Mouse (Mus musculus) monocyte, adult 2 months (primary cell): ENCODE data around the gene Btbd11.

Experiments
- DNase-seq, 2 experiments: peaks; one replicate each; pipeline ENCODE4 v3.0.0; 2022; ENCODE audit warnings: low spot score in 2 of 2, low read depth in 1 of 2

Btbd11 gene

GRCm38 (mm10) chr10:85518111-85518409 is 131.4 kb downstream of the Btbd11 start:
- no peak for DNase-seq

- DNase-seq, result no peak
Observed at GRCm38 (mm10) chr10:85522220-85522760, 135.7 kb downstream of the Btbd11 start.

GRCm38 (mm10) chr10:85525267-85526015 is 138.8 kb downstream of the Btbd11 start:
- no peak for DNase-seq

GRCm38 (mm10) chr10:85526657-85527056 is 140.0 kb downstream of the Btbd11 start:
- no peak for DNase-seq

- no peak for DNase-seq
Observed at GRCm38 (mm10) chr10:85527722-85528121, 141.1 kb downstream of the Btbd11 start.

- no peak for DNase-seq
Observed at GRCm38 (mm10) chr10:85533192-85533710, 146.6 kb downstream of the Btbd11 start.

GRCm38 (mm10) chr10:85538051-85538753 is 151.6 kb downstream of the Btbd11 start:
- no peak for DNase-seq

- DNase-seq, result no peak
Observed at GRCm38 (mm10) chr10:85539510-85540120, 153.0 kb downstream of the Btbd11 start.

GRCm38 (mm10) chr10:85540311-85541093 is 153.9 kb downstream of the Btbd11 start:
- no peak for DNase-seq

GRCm38 (mm10) chr10:85541481-85541880 is 154.9 kb downstream of the Btbd11 start:
- DNase-seq, result no peak

GRCm38 (mm10) chr10:85541892-85542630 is 155.4 kb downstream of the Btbd11 start:
- no peak for DNase-seq

GRCm38 (mm10) chr10:85543281-85543680 is 156.7 kb downstream of the Btbd11 start:
- DNase-seq, result no peak

GRCm38 (mm10) chr10:85544991-85545390 is 158.4 kb downstream of the Btbd11 start:
- DNase-seq, result no peak

- no peak for DNase-seq
Observed at GRCm38 (mm10) chr10:85555193-85555592, 168.6 kb downstream of the Btbd11 start.

GRCm38 (mm10) chr10:85561418-85561817 is 174.8 kb downstream of the Btbd11 start:
- no peak for DNase-seq

GRCm38 (mm10) chr10:85571456-85571855 is 184.8 kb downstream of the Btbd11 start:
- no peak for DNase-seq

GRCm38 (mm10) chr10:85572571-85572970 is 186.0 kb downstream of the Btbd11 start:
- no peak for DNase-seq

GRCm38 (mm10) chr10:85577891-85578420 is 191.3 kb downstream of the Btbd11 start:
- no peak for DNase-seq

GRCm38 (mm10) chr10:85578571-85579465 is 192.2 kb downstream of the Btbd11 start:
- DNase-seq, result no peak
